Mouse (Mus musculus): Measurements from ENCODE around the gene Zbtb20.
A peak's percentile ranks its signal among the peaks of the same experiment; 100 is the strongest.

Gene Zbtb20

DNA sequence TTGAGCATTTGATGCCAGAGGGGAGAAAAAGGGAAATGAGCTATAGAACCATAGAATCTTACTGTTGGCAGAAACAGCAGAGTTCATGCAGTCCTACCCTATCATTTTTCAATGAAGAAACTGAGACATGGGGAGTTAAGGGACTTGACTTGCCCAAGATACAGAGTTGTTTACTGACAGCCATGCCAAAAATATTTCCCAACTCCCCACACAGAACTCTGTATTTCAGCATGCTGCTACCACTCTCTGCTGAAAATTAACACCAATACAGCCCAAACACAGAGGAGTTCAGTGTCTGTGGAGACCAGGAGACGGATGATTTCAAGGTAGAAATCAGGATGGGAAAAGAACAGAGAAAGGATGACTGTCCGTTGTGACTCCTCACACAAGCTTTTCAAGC lies 484.4 kb downstream of the Zbtb20 start:
- no peak for DNase-seq (ENCODE audit: low read depth, low spot score)

GRCm38 (mm10) chr16:43360838-43361480 lies 485.3 kb downstream of the Zbtb20 start:
- DNase-seq (ENCODE audit: low read depth, low spot score), result no peak

GRCm38 (mm10) chr16:43362651-43363300 lies 487.1 kb downstream of the Zbtb20 start:
- DNase-seq (ENCODE audit: low read depth, low spot score), result peak; percentile 99

DNA sequence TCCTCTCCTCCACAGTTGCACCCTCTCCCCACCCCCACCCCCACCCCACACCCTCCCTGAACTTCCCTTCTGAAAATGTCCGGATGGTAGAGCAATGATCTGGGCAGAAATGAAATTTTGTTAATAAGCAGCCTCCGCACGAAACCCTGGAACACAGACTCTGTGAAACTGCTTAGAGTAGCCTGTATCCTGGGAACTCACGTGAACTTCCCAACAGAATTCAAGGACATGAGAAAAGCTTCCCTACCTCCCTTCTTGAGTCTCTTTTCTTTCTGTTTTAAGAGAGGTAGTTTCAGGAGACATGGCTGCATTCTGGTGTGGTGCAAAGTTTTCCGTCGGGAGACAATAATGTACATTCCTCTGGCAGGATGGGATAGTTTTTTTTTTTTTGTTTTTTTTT lies 487.6 kb downstream of the Zbtb20 start:
- peak; percentile 62 for DNase-seq (ENCODE audit: low read depth, low spot score)

GRCm38 (mm10) chr16:43363751-43364515 lies 488.3 kb downstream of the Zbtb20 start:
- DNase-seq (ENCODE audit: low read depth, low spot score), result peak; percentile 76

GRCm38 (mm10) chr16:43364516-43364910 lies 488.8 kb downstream of the Zbtb20 start:
- DNase-seq (ENCODE audit: low read depth, low spot score), result no peak

- no peak for DNase-seq (ENCODE audit: low read depth, low spot score)
Measured at GRCm38 (mm10) chr16:43365277-43365676, 489.6 kb downstream of the Zbtb20 start.

GRCm38 (mm10) chr16:43370496-43371020 lies 494.9 kb downstream of the Zbtb20 start:
- peak; percentile 78 for DNase-seq (ENCODE audit: low read depth, low spot score)

DNA sequence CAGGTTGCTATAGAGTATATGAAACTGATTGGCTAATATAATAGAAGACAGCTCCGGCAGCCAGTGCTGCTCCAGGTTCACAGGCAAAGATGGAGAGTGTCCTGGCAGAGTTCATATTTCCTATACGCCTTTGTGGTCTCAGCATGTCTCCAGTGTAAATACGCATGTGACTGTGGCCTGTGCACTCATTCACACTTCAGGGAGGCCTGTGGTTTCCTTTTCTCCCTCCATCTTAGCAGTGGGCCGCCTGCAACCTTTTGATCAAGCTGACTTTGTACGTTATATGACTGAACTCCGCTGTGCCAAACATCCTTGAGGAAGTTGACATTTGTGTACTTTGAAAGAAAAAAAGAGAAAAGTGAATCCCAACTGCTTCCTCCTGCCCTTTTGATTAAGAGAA lies 501.1 kb downstream of the Zbtb20 start:
- DNase-seq (ENCODE audit: low read depth, low spot score), result no peak

DNA sequence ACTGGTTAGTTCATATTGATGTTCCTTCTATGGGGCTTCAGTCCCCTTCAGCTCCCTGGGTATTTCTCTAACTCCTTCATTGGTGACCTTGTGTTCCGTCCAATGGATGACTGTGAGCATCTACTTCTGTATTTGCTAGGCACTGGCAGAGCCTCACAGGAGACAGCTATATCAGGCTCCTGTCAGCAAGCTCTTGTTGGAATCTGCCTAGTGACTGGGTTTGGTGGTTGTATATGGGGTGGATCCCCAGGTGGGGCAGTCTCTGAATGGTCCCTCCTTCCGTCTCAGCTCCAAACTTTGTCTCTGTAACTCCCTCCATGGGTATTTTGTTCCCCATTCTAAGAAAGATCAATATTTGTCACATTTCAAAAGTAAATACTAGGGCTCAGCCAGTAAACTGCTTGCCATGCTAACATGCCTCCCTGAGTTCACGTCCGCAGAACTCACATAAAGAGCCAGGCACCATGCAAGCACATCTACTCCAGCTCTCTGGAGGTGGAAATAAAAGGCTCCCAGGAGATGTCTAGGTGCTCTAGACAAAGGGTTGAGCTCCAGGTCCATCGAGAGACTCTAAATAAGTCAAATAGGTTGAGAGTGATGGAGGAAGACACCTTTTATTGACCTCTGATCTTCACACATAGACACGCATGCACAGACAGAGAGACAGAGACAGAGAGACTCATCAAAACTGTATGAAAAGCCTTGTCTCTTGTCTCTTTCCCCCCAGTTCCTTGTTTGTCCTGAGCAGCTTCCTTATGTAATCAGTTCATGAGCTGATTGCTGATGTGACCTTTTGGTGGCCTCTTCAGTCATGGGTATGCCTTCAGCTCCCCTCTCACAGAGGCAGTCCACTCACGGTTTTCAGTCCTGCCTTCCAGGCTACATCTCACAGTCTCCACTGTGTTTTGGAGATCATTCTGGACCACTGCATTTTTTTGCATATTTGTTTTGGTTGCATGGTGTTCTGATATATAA lies 504.0 kb downstream of the Zbtb20 start:
- DNase-seq (ENCODE audit: low read depth, low spot score), result no peak

DNA sequence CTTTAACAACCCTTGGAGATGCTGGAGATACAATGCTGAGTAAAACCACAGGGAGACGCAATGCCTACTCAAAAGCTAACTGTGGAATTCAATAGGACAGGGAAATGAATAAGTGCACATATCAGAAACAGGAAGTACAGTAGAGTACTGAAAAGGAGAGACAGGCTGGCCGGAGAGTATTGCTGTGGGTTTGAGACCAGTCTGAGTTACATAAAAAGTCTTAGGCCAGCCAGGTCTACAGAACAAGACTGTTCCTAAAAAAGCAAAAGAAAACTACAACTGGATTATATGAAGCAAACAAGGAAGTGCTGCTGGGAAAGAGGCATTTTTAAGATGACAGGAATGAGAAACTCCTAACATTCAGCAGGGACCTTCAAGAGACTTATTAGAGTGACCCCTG lies 505.5 kb downstream of the Zbtb20 start:
- no peak for DNase-seq (ENCODE audit: low read depth, low spot score)

DNA sequence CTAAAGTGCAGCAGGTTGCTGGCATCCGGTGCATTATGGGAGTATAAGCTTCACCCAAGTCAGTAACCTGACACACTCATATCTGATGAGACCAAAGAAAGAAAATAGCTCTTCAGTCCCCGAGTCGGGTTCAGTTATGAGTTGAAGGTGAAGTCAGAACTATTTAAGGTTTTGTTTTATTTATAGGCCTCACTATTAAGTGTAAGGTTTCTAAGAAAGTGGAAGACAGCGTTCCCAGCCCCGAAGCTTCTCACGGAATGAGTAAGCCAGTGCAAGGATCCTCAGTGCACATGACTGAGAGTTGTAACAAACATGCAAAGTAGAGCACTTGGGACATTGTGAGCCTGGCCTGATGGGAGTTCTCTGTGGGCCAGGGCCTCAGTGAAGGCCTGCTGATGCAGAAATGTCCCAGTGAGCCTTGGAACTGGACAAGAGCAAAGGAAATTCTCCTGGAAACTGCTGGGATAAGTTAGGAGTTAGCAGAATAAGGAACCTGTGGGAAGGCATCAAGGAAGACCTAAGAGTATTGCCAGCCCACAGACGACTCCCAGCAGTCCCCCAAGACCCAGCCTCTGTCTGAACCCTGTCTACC lies 507.6 kb downstream of the Zbtb20 start:
- DNase-seq (ENCODE audit: low read depth, low spot score), result no peak

- no peak for DNase-seq (ENCODE audit: low read depth, low spot score)
Measured at GRCm38 (mm10) chr16:43384953-43385619, 509.4 kb downstream of the Zbtb20 start.

DNA sequence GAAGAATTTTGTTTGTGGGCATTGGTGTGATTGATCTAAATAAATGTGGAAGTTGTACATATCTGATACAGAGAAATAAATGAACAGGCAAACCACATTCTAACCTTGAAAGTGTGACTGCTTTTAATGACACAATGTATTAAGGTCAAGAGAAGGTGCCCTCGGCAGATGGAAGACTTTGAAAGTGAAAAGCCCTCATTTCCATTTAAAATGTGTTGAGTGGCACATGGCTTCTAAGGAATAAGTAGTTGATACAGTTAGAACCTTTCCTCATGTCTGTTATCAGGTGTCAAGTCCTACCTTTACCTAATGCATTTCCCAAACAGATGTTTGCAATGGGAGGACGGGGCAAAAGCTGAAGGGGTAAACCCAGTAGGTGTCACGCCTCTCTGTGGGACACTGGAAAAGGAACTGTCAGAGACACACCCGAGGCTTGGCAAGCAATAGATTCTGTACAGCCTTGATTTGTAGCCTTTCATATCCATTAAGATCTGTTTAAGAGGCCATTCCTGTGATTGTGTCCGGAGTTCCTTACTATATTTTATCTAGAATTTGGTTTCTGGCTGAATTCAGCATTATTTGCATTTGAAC lies 510.0 kb downstream of the Zbtb20 start:
- no peak for DNase-seq (ENCODE audit: low read depth, low spot score)

- DNase-seq (ENCODE audit: low read depth, low spot score), result no peak
Measured at GRCm38 (mm10) chr16:43386426-43386825, 510.7 kb downstream of the Zbtb20 start.

GRCm38 (mm10) chr16:43388389-43388788 lies 512.7 kb downstream of the Zbtb20 start:
- no peak for DNase-seq (ENCODE audit: low read depth, low spot score)

GRCm38 (mm10) chr16:43390387-43390786 lies 514.7 kb downstream of the Zbtb20 start:
- no peak for DNase-seq (ENCODE audit: low read depth, low spot score)

DNA sequence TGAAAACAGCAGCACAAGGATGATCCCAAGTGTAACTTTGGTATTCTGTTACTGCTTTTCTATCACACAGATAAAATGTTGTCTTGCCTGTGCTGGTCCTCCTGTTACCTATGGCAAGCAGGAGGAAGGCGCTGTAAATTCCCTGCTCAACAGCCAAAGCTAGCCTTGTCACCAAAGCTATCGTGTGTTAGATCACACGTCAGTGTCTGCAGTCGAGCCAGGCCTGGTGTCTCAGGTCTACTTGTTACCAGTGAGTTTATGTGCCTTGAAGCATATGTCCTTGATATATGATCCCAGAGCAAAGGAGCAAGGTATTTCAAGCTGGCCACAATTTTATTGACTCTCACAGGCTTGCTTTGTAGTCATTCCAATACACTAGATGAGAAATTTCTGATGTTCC lies 517.7 kb downstream of the Zbtb20 start:
- DNase-seq (ENCODE audit: low read depth, low spot score), result no peak

DNA sequence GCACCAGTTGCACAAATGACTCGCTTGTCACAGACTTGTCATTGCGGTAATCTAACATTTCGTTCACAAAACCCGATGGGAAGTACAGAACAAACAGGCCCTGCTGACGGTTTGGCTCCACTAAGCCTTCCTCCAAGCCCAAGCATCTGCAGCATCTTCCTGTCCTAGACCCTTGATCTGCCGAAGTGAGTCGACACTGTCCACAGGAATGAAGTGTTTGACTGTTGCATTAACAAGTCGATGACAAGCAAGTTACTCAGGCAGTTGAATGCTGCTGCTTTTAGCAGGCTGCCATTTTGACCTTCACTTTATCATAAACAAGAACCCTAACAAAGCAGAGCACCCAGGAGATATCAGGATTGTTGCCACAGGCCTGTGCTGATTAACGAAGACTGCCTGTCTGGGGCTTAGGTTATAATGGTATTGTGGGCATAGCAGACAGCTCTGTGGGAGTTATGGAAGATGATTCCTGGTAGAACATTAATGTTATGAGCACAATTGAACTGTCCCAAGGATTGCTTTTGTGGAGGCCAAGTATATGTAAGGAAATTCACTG lies 518.4 kb downstream of the Zbtb20 start:
- peak; percentile 40 for DNase-seq (ENCODE audit: low read depth, low spot score)

- DNase-seq (ENCODE audit: low read depth, low spot score), result no peak
Measured at GRCm38 (mm10) chr16:43394760-43395159, 519.1 kb downstream of the Zbtb20 start.

Measured in 3T3-L1 (cell line).